Mouse (Mus musculus) retina, postnatal 7 days (tissue): ENCODE results near the gene Slc35f3.
"Not testable (repeated sequence)": the region's sequence is repeated elsewhere in the genome, so short reads cannot be mapped to it uniquely, and the experiment has no call there.

Experiments
- DNase-seq: peaks from one replicate; pipeline ENCODE4 v3.0.0-alpha.2; 2012; ENCODE audit warnings: low read depth, low spot score

The Slc35f3 gene

DNA sequence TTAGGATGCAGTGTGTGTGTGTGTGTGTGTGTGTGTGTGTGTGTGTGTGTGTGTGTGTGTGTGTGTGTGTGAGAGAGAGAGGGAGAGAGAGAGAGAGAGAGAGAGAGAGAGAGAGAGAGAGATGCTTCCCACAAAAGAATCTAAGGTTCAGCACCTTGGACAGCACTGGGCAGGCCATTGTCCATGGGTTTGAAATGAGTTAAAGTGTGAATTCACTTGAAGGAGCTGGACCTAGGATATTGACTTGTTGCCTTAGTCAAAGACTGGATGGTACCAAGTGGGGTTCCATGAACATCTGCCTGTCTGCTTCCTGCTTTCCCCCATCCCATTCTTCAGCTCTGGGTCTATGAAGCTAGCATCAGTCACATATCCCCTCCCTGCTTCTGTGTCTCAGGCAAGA, 106.2 kb downstream of the Slc35f3 start:
- not testable (repeated sequence) for DNase-seq

DNA sequence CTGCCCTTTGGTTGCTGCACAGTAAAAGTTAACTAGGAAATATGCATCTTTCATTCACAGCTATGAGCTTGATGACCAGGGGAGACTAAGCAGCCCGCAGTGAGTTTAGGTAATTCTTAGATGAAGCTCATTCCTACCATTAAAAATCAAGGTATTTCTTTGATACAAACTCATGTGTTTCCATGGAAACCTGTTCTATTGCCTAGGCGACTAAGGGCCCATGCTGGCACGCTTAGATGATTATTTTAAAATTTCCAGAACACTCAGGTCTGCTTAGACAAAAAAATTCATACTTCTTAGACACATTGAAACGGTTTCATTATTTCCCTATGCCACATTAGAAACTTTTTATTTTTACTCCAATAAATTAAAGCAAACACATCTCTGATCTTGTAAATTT, 106.7 kb downstream of the Slc35f3 start:
- DNase-seq, result no peak

DNA sequence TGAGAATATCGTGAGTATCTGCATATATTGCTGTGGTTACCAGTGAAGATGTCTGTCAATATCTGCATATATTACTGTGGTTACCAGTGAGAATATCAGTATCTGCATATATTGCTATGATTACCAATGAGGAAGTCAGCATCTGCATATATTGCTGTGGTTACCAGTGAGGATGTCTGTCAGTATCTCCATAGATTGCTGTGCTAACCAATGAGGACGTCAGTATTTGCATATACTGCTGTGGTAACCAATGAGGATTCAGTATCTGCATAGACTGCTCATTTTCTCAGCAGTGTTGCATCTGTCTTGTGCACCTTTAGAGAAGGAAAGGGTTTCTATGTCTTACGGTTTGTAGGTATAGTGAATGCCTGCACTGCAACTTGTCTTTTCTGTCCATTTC, 122.5 kb downstream of the Slc35f3 start:
- no peak for DNase-seq

DNA sequence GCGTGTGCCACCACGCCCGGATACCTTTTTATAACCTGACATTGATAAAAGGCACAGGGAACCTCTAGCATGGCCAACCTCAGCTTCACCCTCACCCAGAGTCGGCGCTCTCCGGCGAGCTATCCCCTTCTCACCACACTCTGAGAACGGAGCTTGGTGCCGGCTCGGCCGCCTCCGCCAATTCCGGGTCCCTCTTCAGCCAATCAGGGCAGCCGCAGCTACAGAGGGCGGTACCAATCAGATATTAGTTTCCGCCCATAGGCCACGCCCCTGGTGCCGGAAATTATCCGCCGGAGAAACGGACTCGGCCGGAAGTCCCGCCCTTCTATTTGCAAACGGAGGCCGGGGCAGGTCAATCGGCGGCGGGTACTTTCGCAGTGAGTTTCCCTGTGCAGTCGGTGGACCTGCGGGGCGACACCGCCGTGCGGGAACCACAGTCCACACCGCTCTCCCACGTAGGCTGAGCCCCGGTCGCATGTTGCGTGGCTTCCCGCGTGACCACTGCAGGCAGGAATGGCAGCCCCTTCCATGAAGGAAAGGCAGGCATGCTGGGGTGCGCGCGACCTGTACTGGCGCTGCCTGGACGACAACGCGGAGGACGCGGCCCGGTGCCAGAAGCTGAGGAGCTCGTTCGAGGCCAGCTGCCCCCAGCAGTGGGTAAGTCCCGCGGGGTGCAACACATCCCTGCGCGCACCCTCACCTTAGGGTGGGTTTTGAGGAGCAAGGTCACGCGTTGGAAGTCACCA, 124.0 kb downstream of the Slc35f3 start, which contains the start of gene Coa6:
TSS of gene Coa6 (plus strand) at position 342 of the 746 bp plus-strand sequence.
- DNase-seq, result peak; percentile 94

DNA sequence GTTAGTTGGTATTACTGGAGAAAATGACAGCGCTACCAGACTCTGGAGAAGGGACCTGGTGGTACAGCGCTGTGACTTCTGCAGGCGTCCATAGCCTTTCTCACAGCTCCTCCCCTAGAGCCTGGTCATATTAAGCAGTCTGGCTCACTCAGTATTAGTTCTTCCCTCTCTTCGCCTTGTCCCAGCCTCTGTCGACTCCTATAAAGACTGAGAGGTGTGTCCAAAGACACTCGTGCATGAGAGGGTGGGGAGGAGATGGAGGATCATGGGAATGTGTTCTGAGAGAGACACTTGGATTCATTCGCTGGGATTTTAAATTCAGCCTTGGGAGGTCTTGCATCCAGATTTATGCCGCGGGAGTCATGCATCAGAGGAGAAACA, 124.6 kb downstream of the Slc35f3 start:
- peak; percentile 13 for DNase-seq

DNA sequence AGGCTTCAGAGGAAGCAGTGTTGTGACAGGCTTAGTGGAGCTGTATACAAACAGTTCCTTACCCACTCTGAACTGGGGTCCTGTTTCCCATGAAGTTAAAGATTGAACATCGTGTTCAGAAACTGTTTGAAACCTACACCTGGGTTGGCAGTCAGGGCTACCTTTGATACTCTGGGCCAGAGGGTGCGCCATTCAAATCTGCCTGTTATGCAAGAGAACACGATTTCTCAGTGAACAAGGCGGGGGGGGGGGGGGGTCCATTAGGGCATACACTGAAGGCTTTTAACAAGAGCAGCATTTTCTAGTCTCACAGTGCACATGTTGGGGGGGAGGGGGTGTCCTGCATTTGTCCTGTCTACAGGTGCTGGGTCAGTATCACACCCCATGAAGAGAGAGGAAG, 125.8 kb downstream of the Slc35f3 start:
- DNase-seq, result no peak

DNA sequence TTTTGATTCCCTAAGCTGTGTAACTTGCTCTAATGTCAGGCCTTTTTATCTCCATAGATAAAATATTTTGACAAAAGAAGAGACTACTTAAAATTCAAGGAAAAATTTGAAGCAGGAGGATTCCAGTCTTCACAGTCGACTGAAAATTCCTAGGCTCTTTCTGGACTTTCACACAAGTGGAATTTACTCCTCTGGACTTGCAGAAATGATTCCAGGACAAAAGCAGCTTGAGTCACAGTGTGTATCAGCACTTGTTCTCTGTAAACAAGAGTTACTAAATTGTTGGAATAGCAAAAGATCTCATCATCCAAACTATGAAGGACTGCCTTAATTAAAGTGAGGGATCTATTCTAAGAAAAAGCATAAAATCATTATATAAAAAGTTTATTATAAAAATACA, 126.6 kb downstream of the Slc35f3 start:
- no peak for DNase-seq

DNA sequence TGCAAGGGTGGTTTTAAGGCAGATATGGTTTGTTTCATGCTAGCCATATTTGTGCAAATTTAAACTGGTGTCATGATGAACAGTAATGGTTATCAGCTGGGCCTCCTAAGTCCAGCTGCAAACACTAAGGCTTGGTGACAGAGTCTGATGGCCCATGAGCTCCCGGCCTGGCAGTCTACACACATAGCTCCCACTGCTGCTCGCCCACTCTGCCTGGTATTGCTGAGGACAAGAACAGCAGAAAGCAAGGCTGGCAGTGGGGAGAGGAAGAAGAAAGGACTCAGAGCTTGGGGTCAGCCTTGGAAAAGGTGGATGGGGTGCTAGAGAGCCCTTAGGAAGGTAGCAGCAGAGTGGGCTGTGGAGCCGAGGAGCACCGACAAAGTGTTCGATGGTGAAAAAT, 131.3 kb downstream of the Slc35f3 start:
- no peak for DNase-seq

DNA sequence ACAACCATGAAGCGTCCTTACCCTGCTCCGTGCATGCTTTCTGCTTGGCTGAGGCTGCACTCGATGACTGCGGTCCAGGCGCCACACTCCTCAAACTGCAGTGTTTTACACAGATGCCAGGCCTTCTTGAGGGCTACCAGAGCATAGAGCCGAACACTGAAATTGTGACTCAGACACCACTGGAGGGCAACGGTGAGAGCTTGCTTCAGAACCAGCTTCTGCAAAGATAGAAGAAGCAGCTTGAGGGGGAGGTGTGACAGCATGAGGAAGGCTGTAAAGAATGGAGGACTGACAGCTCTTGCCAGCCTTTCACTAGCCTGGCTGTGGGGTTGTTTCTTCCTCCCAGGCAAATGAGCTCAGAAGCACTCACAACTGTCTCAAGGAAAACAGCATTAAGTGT, 135.5 kb downstream of the Slc35f3 start:
- DNase-seq, result no peak

DNA sequence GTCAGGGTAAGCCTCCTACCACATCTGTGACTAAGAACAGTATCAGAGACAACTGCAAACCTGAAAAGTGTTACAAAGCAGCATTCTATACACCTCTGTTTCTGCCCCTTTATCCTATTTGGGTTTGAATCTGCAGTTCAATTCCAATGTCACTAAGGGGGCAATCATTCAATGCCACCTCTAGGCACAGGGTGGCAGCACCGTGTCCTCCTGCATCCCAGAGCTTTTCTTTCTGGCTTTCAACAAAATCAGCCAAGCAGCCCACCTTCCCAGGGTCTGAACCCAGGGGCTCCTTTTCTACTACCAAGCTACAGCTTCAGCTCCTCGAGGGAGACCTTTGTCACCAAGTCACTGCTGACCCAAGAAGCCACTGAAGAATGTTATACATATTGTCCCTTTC, 140.6 kb downstream of the Slc35f3 start:
- no peak for DNase-seq
